24 mouse cellular contexts compared by ENCODE assay signal in genomic region chr13:114857525-114857924, GRCm38 (mm10). TPM values are rescaled to one million over a fixed set of nuclear protein-coding genes. Genes with fewer than 3 reads are reported as not detected.
A peak's percentile ranks its signal among the peaks of the same experiment; 100 is the strongest.
DNase-seq lines count a peak whose midpoint lies in the region; ATAC-seq and TF ChIP-seq lines count a peak whose summit lies in the region.
"Had no signal": no experiment of that assay in that cellular context is flagged by ENCODE, and none has a peak within 500 bp of the region (broad histone marks: within the 10 kb centered on the region; RNA-seq: fewer than 3 reads in every experiment).

No protein-coding gene starts in this region.

- ATAC-seq in intestine, embryonic 15.5 days: peak; percentile 32; the same call in 1 of the 2 replicates
- no peak for ATAC-seq in intestine, postnatal 0 days
- peak; percentile 67; the same call in 1 of the 2 replicates for ATAC-seq in lung, embryonic 15.5 days (ENCODE audit: borderline replicate concordance, extremely low read depth, low FRiP score, low TSS enrichment)
- ATAC-seq in lung, postnatal 0 days: 0 out of 2 replicates have a peak, but pooled peaks have one; percentile 7
- peak; percentile 43; the same call in 1 of the 2 replicates for ATAC-seq in intestine, embryonic 16.5 days
- ATAC-seq: activated CD4-positive, CD25-positive, alpha-beta regulatory T cell, adult 4 months; CD4-positive, CD25-positive, alpha-beta regulatory T cell, adult 4 months; forebrain, embryonic 13.5 days; Patski had no signal

- TF ChIP-seq CTCF in intestine, postnatal 0 days (IDR thresholded peaks at IDR 0.05; ENCODE audit: low read depth): no peak
- TF ChIP-seq CTCF in lung, postnatal 0 days (IDR thresholded peaks at IDR 0.05): no peak
- TF ChIP-seq CTCF in lung, adult 2 months (IDR thresholded peaks at IDR 0.05; ENCODE audit: insufficient read depth, low read length): no peak

- no peak overlapping the region for H3K27ac ChIP-seq in intestine, embryonic 15.5 days
- no peak overlapping the region for H3K27ac ChIP-seq in intestine, postnatal 0 days (ENCODE audit: low read depth, low read length)
- peak overlapping the region; percentile 13; the same call in 1 of the 2 replicates for H3K27ac ChIP-seq in lung, embryonic 15.5 days
- H3K27ac ChIP-seq in lung, postnatal 0 days (ENCODE audit: low read length): no peak overlapping the region
- H3K27ac ChIP-seq in intestine, embryonic 16.5 days (ENCODE audit: low read length): no peak overlapping the region
- H3K27ac ChIP-seq: embryonic facial prominence, embryonic 10.5 days; embryonic facial prominence, embryonic 12.5 days; forebrain, embryonic 13.5 days had no signal

- H3K4me3 ChIP-seq in intestine, embryonic 15.5 days (replicated peaks): no peak overlapping the region
- H3K4me3 ChIP-seq in intestine, postnatal 0 days (ENCODE audit: low read depth, low read length): no peak overlapping the region
- no peak overlapping the region for H3K4me3 ChIP-seq in lung, embryonic 15.5 days
- H3K4me3 ChIP-seq in lung, postnatal 0 days (ENCODE audit: low read depth, low read length): no peak overlapping the region
- H3K4me3 ChIP-seq in lung, adult 2 months (replicated peaks; ENCODE audit: extremely low read depth, low read depth, low read length): no peak overlapping the region
- no peak overlapping the region for H3K4me3 ChIP-seq in intestine, embryonic 16.5 days (ENCODE audit: low read length)
- H3K4me3 ChIP-seq: embryonic facial prominence, embryonic 10.5 days; embryonic facial prominence, embryonic 12.5 days; forebrain, embryonic 13.5 days had no signal

- H3K9me3 ChIP-seq in intestine, embryonic 15.5 days: no peaks in the 10 kb centered on the region
- no peaks in the 10 kb centered on the region for H3K9me3 ChIP-seq in intestine, postnatal 0 days (ENCODE audit: control insufficient read depth)
- H3K9me3 ChIP-seq in lung, embryonic 15.5 days: no peaks in the 10 kb centered on the region
- H3K9me3 ChIP-seq in lung, postnatal 0 days (ENCODE audit: low read length): no peaks in the 10 kb centered on the region
- H3K9me3 ChIP-seq in intestine, embryonic 16.5 days (ENCODE audit: control insufficient read depth, low read length): no peaks in the 10 kb centered on the region
- H3K9me3 ChIP-seq: embryonic facial prominence, embryonic 10.5 days; embryonic facial prominence, embryonic 12.5 days; forebrain, embryonic 13.5 days; G1E had no signal

- WGBS in intestine, embryonic 15.5 days: 68% methylated on average over 4 of the region's 4 CpGs
- WGBS in intestine, postnatal 0 days: 79% methylated on average over 4 of the region's 4 CpGs
- WGBS in lung, embryonic 15.5 days: 69% methylated on average over 4 of the region's 4 CpGs
- WGBS in lung, postnatal 0 days: 70% methylated on average over 4 of the region's 4 CpGs
- WGBS in lung, adult 2 months: 70% methylated on average over 4 of the region's 4 CpGs
- WGBS in intestine, embryonic 16.5 days: 73% methylated on average over 4 of the region's 4 CpGs

- H3K4me1 ChIP-seq in intestine, embryonic 15.5 days (replicated peaks): no peaks in the 10 kb centered on the region
- 0 out of 2 replicates have a peak, but pooled peaks cover 1% of the 10 kb centered on the region for H3K4me1 ChIP-seq in intestine, postnatal 0 days (replicated peaks; ENCODE audit: control insufficient read depth, insufficient read depth, low read length)
- H3K4me1 ChIP-seq in lung, embryonic 15.5 days: peaks cover 4% of the 10 kb centered on the region; the same call in 1 of the 2 replicates
- H3K4me1 ChIP-seq in lung, postnatal 0 days (ENCODE audit: insufficient read depth, low read depth, low read length): peaks cover 4% of the 10 kb centered on the region; the same call in 1 of the 2 replicates
- H3K4me1 ChIP-seq in lung, adult 2 months (ENCODE audit: control insufficient read depth, insufficient read depth, low read length): no peaks in the 10 kb centered on the region; the same call in none of the 2 replicates
- H3K4me1 ChIP-seq in intestine, embryonic 16.5 days (ENCODE audit: control insufficient read depth, insufficient read depth, low read length): no peaks in the 10 kb centered on the region
- H3K4me1 ChIP-seq: embryonic facial prominence, embryonic 12.5 days had no signal

- no peak overlapping the region for H3K4me2 ChIP-seq in intestine, embryonic 15.5 days (replicated peaks)
- no peak overlapping the region for H3K4me2 ChIP-seq in intestine, postnatal 0 days (replicated peaks; ENCODE audit: low read depth)
- H3K4me2 ChIP-seq in lung, embryonic 15.5 days: no peak overlapping the region
- H3K4me2 ChIP-seq in lung, postnatal 0 days (replicated peaks; ENCODE audit: low read depth, low read length): no peak overlapping the region
- H3K4me2 ChIP-seq in intestine, embryonic 16.5 days (ENCODE audit: low read depth, low read length): no peak overlapping the region
- H3K4me2 ChIP-seq: embryonic facial prominence, embryonic 12.5 days; forebrain, embryonic 13.5 days had no signal

- no peak overlapping the region for H3K9ac ChIP-seq in intestine, embryonic 15.5 days
- H3K9ac ChIP-seq in intestine, postnatal 0 days (ENCODE audit: low read depth, low read length): no peak overlapping the region
- H3K9ac ChIP-seq in lung, embryonic 15.5 days: no peak overlapping the region
- H3K9ac ChIP-seq in lung, postnatal 0 days (replicated peaks; ENCODE audit: low read depth): no peak overlapping the region
- H3K9ac ChIP-seq in intestine, embryonic 16.5 days (ENCODE audit: low read depth, low read length): no peak overlapping the region
- H3K9ac ChIP-seq: embryonic facial prominence, embryonic 12.5 days; forebrain, embryonic 13.5 days had no signal

- no peak for TF ChIP-seq POLR2A in lung, adult 2 months (IDR thresholded peaks at IDR 0.05; ENCODE audit: borderline replicate concordance, extremely low read depth, low read depth, low read length)

- H3K27me3 ChIP-seq in intestine, embryonic 15.5 days (replicated peaks): no peaks in the 10 kb centered on the region
- no peaks in the 10 kb centered on the region for H3K27me3 ChIP-seq in intestine, postnatal 0 days (replicated peaks; ENCODE audit: control insufficient read depth, insufficient read depth, low read length)
- H3K27me3 ChIP-seq in lung, embryonic 15.5 days: no peaks in the 10 kb centered on the region
- H3K27me3 ChIP-seq in lung, postnatal 0 days (replicated peaks; ENCODE audit: insufficient read depth, low read length): no peaks in the 10 kb centered on the region
- no peaks in the 10 kb centered on the region for H3K27me3 ChIP-seq in intestine, embryonic 16.5 days (replicated peaks; ENCODE audit: control insufficient read depth, insufficient read depth, low read length)
- H3K27me3 ChIP-seq: CH12.LX; embryonic facial prominence, embryonic 12.5 days; forebrain, embryonic 13.5 days; Patski had no signal

- DNase-seq in lung, postnatal 10 days: no peak
- DNase-seq in lung, postnatal 0 days (ENCODE audit: low spot score): no peak
- no peak for DNase-seq in lung, adult 2 months
- DNase-seq: adrenal gland, adult 8-10 months; adrenal gland, postnatal 14 days; adrenal gland, postnatal 36 days; B cell, adult 2 months; cerebellum, adult 11-12 months; cerebellum, adult 2 months; cerebellum, adult 9-10 months; cerebellum, postnatal 10 days; cerebellum, postnatal 25 days had no signal

- TF ChIP-seq EP300 in lung, postnatal 0 days (IDR thresholded peaks at IDR 0.05): no peak

- H3K36me3 ChIP-seq in intestine, embryonic 15.5 days: no peaks in the 10 kb centered on the region
- 0 out of 2 replicates have a peak, but pooled peaks cover 22% of the 10 kb centered on the region for H3K36me3 ChIP-seq in intestine, postnatal 0 days (ENCODE audit: control insufficient read depth, insufficient read depth)
- H3K36me3 ChIP-seq in lung, embryonic 15.5 days: 0 out of 2 replicates have a peak, but pooled peaks cover 3% of the 10 kb centered on the region
- H3K36me3 ChIP-seq in lung, postnatal 0 days (ENCODE audit: insufficient read depth, low read length): no peaks in the 10 kb centered on the region
- no peaks in the 10 kb centered on the region for H3K36me3 ChIP-seq in intestine, embryonic 16.5 days (ENCODE audit: control insufficient read depth, insufficient read depth, low read length)
- H3K36me3 ChIP-seq: embryonic facial prominence, embryonic 10.5 days; embryonic facial prominence, embryonic 12.5 days; G1E had no signal

RNA-seq across cellular contexts. Expression of gene Mocs2, which starts 39.5 kb away (rescaled TPM):
- 104 TPM in 2 replicates for polyA plus RNA-seq in intestine, embryonic 15.5 days (2015; fragmentation: Nextera tagmentation; extraction: Ambion mirVana)
- 215 and 221 TPM in 2 replicates for polyA plus RNA-seq in intestine, postnatal 0 days (2015; fragmentation: Nextera tagmentation; extraction: Ambion mirVana)
- polyA plus RNA-seq in lung, embryonic 15.5 days (2015; fragmentation: Nextera tagmentation; extraction: Ambion mirVana): 79.4 and 83.0 TPM in 2 replicates
- polyA plus RNA-seq in lung, postnatal 0 days (2015; fragmentation: Nextera tagmentation; extraction: Ambion mirVana): 99.7 and 108 TPM in 2 replicates
- polyA plus RNA-seq in lung, adult 2 months (2012; rRNA removed): 8.6 and 17.5 TPM in 2 replicates
- polyA plus RNA-seq in intestine, embryonic 16.5 days (2015; fragmentation: Nextera tagmentation; extraction: Ambion mirVana): 111 and 114 TPM in 2 replicates
